Mouse (Mus musculus) retina, embryonic 14.5 days (tissue): Measurements from ENCODE around the gene Erv3.

Source experiments
- DNase-seq: peaks from one replicate; pipeline ENCODE4 v3.0.0-alpha.2; 2015; ENCODE audit warnings: low spot score

The Erv3 gene

GRCm38 (mm10) chr2:131859721-131860120, at the start of gene Erv3:
Gene Erv3 (minus strand): TSS chr2:131859747.
- DNase-seq = no peak

- no peak for DNase-seq
Measured at GRCm38 (mm10) chr2:131908906-131909305, 49.4 kb upstream of the Erv3 start.

DNA sequence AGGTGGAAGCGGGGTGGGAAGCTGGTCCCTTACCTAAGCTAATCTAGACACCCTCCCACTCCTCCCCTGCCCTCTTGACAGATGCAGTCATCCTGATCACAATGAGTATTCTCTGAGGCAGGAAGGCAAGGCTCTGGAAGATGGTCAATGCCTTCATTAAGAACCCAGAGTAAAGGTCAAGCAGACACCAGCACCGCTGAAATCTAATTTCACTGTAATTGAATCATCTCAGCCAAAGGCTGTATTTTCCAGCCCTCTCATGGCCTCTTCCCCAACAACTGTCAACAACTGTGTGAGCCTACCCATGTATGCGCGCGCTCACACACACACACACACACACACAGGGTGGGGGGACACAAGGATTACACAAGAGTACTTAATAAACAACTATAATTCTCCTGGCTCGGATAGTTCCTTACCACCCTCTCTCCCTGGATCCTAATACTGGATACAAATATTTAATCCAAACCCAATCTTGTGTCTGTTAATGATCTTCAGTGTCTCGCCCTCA, 48.9 kb upstream of the Erv3 start:
- no peak for DNase-seq

GRCm38 (mm10) chr2:131907311-131907710, 47.8 kb upstream of the Erv3 start:
- DNase-seq = no peak

- no peak for DNase-seq
Measured at GRCm38 (mm10) chr2:131906846-131907245, 47.3 kb upstream of the Erv3 start.

DNA sequence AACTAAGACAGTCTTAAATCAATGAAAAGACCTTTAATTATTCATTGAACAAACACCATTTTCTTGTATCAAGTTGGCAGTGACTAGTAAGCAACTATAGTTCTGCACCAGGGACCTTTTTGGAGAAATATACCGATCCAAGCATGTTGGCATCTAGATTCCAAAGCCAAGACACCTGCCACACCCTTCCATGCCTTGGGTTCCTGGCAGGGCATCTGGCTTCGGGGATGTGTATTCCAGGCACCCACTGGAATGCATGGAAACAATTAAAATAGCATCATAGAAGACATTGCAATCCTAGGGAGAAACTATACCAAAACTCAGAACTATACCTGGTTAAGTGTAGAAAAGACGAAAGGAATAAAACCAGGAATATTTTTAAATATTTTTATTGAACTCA, 46.7 kb upstream of the Erv3 start:
- no peak for DNase-seq

DNA sequence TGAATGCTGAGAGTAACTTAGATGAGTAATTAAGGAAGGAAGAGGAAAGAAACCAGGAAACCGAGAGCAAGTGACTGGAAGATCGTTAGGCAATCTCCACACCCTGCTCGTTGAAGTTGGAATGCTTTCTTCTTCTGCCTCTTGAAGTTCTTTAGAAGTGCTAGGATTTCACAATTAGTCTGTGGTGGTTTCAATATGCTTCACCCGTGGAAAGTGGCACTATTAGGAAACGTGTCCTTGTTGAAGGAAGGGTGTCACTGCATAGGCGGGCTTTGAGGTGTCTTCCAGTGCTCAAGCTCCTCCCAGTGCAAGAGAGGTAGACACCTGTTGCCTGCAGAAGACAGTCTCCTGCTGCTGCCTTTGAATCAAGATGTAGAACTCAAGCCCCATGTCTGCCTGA, 46.2 kb upstream of the Erv3 start:
- no peak for DNase-seq

DNA sequence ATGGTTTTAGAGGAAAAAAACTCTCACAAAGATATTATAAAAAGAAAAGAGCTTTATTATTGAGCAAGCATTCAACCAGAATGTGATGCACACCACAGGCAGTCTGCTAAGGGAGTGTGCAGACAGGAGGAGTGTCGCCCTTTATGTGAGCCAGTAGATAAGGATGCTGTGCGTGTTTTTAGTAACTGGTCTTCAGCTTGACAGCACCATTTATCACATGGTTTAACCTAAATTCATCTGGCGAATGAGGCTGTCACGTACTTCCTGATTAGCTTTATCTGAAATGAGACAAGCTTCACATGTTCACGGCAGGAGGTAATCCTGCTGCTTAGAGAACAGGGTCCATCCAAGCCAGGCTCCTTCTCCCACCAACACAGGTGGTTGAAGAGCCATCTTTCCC, 45.5 kb upstream of the Erv3 start:
- DNase-seq = no peak

DNA sequence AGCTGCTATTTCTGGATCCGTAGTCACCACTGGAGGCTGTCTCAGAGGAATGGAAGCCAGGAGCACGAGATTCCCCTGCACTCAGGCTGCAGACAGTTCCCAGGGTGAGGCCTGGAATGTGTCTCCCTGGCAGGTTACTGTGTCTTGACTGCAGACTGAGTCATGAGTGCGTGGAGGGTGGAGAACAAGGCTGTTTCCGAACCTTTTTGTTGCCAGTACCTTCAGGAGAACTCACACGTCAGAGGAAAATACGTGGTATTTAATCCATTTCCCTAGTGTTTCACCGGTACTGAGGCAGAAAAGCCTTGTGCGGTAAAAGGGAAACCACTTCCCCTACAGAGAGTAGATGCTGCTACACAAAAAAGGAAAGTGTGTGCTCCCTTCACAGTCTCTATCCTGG, 43.3 kb upstream of the Erv3 start:
- DNase-seq = no peak

- DNase-seq = no peak
Measured at GRCm38 (mm10) chr2:131902423-131902822, 42.9 kb upstream of the Erv3 start.

GRCm38 (mm10) chr2:131897336-131898109, 38.0 kb upstream of the Erv3 start:
- no peak for DNase-seq

GRCm38 (mm10) chr2:131896011-131896410, 36.5 kb upstream of the Erv3 start:
- no peak for DNase-seq

DNA sequence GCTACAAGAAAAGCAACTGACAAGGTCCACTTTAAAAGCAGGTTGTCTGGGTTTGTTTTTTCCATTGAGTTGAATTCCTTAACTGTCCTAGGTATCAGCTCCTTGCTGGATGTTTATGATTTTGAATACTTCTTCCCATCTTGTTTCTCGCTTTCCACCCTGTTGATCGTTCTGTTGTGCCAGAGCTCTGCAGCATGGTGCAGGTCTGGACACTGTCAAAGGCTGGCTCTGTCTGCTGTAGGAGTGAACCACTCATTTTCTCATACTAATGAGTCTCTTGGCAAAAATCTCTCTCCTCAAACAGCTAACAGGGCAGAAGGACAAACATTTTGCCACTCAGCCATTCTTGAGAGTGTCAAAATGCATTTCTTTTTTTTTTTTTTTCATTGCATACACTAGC, 35.6 kb upstream of the Erv3 start:
- DNase-seq = no peak

- DNase-seq = no peak
Measured at GRCm38 (mm10) chr2:131892534-131892933, 33.0 kb upstream of the Erv3 start.

GRCm38 (mm10) chr2:131888233-131888632, 28.7 kb upstream of the Erv3 start:
- DNase-seq = no peak

DNA sequence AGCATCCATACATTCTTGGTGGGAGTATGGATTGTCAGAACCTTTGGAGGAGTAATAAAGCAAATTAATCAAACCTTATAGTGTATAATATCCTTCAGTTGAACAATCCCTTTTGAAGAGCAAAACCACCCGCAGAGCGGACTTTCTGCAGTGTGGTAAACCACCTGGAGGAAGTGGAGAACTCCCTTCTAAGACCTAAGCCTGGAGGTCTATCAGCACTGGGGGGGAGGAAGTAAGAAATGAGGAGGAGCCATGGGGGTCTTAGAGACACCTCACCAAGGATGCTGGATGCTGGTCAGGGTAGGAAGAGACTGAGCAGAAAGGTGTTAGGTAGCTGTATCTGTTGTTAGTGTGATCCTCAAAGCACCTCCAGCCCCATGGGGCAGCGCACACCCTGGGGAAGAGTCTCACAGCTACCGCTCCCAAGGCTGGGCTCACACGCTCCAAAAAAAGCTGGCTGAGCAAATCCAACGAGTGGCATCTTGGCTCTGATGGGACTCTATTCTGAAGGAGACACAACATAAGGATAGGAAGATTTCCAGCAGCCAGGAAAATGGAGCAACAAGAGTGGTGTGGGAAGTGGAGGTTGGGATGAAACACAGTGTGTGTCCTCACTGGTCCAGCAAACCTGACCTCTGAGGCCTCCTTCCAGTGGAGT, 27.1 kb upstream of the Erv3 start:
- no peak for DNase-seq

DNA sequence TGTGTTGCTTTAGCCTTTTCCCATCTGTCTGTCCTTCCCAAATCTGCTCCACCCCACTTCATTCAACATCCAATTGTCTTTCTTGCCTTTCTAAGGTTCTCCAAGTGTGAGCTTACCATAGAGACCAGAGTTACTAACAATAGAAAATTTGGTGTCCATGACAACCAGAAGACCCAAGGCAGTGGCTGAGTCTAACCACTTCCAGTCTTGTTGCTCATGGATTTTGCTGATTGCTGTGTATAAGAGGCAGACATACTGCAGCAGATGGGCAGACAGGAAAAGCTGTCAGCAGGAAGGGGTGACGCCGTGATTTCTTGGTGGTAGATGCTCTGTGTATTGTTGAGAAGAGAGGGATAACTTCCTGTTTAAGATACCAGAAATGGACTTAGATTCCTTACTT, 23.6 kb upstream of the Erv3 start:
- no peak for DNase-seq

- no peak for DNase-seq
Measured at GRCm38 (mm10) chr2:131881766-131882165, 22.2 kb upstream of the Erv3 start.

DNA sequence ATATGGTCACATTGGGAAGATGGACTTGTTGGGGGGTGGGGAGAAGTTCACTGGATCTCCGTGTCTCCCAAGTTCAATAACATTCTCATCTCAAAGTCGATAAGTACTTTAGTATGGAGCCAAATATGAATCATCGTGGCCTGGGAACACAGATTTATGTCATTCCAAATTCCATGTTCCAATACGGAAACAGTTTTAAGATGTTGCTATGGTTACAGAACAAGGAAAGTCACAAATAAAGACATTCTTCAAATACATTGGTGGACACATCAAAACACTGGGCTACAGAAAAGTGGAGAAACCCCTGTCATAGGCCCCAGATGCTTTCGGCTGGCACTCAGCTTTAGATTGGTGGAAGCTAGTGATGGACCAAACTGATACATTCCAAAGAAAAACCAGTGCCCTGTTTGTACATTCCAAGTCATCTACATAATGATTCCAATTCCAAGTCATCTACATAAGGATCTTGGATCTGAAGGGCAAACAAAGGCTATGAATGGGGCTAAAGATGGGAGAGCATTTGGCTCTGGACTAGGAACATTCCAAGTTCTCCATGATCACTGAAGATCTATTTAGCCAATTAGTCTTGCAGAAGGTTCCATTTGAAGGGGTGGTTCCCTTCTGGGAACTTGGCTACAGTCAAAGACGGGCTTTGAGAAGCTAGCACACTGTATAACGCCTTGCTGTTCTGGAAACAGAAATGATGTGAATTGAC, 17.2 kb upstream of the Erv3 start:
- no peak for DNase-seq

- no peak for DNase-seq
Measured at GRCm38 (mm10) chr2:131873376-131873775, 13.8 kb upstream of the Erv3 start.

DNA sequence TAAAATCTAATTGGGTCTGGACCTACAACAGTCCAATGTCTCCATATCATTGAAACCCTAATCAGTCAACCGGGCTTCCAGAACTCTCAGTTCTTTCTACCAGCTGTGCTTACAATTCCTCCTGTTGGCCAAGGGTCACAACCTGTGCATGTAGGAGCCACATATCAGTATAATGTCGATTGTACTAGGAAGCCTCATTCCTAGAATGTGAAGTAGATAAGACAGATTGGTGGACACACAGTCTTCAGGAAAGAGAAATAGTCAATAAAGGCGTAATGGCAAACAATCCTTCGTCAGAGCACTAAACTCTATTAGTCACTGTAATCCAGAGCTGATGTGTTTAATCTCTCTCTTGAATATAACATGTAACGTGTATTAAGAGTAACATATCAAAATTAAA, 9.4 kb upstream of the Erv3 start:
- DNase-seq = no peak

DNA sequence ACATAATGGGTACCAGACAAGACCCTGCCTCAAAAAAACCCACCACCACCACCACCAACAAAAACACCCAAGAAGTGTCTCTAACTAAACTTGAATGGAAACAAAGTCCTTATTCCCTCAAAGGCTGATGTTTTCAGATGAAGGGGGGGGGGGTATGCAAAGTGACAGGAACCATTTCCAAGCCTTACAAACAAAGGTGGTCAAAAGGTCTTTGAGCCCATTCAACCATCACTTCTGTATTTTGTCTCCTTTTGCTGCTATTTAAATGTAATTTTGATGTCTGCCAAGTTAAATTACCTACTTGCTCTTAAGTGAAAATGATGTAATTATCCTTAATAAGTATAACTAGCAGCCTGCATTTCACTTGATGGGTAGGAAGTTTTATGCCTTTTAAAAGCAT, 7.1 kb upstream of the Erv3 start:
- no peak for DNase-seq

DNA sequence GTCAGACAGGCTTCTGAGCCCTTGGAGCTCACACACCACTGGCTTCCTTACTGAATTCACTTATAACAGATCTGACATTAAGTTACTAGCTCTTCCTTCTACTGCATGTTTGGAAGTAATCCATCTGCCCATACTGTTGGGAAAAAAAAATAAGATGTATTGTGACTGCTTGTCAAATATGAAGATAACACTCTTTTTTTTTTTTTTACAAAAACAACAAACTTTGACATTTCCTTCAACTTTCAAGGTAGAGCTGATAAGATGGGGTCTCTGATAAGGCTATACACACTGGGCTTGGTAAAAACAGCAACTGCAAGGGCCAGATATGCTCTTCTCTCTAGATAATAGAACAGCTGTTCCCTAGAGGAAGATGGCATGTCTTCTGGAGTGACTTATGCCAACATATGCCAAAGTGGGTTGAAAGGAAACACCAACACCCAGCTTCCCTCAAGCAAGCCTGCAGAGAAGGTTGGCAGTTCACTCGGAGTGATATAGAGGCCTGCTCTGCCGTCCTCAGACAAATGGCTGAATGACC, 4.8 kb upstream of the Erv3 start:
- no peak for DNase-seq
